Comparison of ENCODE assay signal across 9 mouse cellular contexts in the genomic region with DNA sequence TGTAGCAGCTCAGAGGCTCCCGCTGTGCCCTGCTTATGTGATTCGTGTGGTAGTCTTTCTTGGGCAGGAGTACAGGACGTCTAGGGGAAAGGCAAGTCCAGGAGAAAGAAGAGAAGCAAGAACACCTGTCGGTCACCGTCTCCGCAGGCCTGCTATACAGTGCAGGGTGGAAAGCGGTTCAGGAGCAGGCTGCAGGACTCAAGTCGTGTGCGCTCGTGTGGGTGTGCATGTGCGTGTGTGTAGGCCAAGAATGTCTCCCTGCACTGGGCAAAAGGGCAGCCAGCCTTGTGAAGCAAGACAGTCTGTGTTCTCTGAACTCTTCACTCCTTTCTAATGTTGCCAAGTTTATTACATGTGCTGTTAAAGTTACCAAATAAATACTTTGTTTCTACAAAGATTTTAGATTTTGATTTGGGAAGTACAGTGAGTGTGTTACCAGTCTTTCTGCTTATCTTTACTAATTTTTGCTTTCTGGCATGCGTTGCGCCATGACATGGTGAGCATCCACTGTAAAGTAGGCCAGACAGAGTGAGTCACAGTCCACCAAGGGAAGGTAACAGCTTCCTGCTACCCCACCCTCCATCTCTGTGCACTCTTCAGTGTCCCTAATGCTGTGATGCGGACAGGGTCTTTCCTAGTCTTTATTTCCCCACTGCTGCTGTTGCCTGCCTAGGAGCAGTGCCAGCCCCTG.
DNase-seq lines count a peak whose midpoint lies in the region; ATAC-seq and TF ChIP-seq lines count a peak whose summit lies in the region.
"Had no signal": no experiment of that assay in that cellular context is flagged by ENCODE, and none has a peak within 500 bp of the region (broad histone marks: within the 10 kb centered on the region; RNA-seq: fewer than 3 reads in every experiment).

No protein-coding gene starts in this region.

- peak; percentile 66 for DNase-seq in gastrocnemius, adult 2 months
- no peak for DNase-seq in gastrocnemius, postnatal 10 days
- peak; percentile 83 for DNase-seq in gonadal fat pad, adult 2 months (ENCODE audit: low read depth)
- DNase-seq in kidney, postnatal 36 days, result peak; percentile 73 to 78
- DNase-seq in cerebellum, adult 8-10 months, result no peak

- no peaks in the 10 kb centered on the region for H3K36me3 ChIP-seq in neural tube, embryonic 13.5 days
- H3K36me3 ChIP-seq in neural tube, embryonic 15.5 days, result no peaks in the 10 kb centered on the region
- H3K36me3 ChIP-seq in forebrain, embryonic 15.5 days, result no peaks in the 10 kb centered on the region

- H3K4me3 ChIP-seq in gastrocnemius, adult 2 months, result no peak overlapping the region
- no peak overlapping the region for H3K4me3 ChIP-seq in neural tube, embryonic 13.5 days
- H3K4me3 ChIP-seq in neural tube, embryonic 15.5 days (replicated peaks), result no peak overlapping the region
- no peak overlapping the region for H3K4me3 ChIP-seq in forebrain, embryonic 15.5 days

- peak overlapping the region; percentile 80 for H3K27ac ChIP-seq in gastrocnemius, adult 2 months
- no peak overlapping the region; the same call in 1 of the 2 replicates for H3K27ac ChIP-seq in neural tube, embryonic 13.5 days (replicated peaks)
- no peak overlapping the region for H3K27ac ChIP-seq in neural tube, embryonic 15.5 days (replicated peaks)
- H3K27ac ChIP-seq in forebrain, embryonic 15.5 days (replicated peaks), result no peak overlapping the region

- WGBS in neural tube, embryonic 13.5 days, result 91% methylated on average over 14 of the region's 14 CpGs
- WGBS in neural tube, embryonic 15.5 days, result 91% methylated on average over 14 of the region's 14 CpGs
- 92% methylated on average over 14 of the region's 14 CpGs for WGBS in forebrain, embryonic 15.5 days

- no peaks in the 10 kb centered on the region for H3K9me3 ChIP-seq in neural tube, embryonic 13.5 days
- H3K9me3 ChIP-seq in neural tube, embryonic 15.5 days (replicated peaks), result no peaks in the 10 kb centered on the region
- H3K9me3 ChIP-seq in forebrain, embryonic 15.5 days, result no peaks in the 10 kb centered on the region

- no peaks in the 10 kb centered on the region for H3K27me3 ChIP-seq in neural tube, embryonic 13.5 days
- H3K27me3 ChIP-seq in neural tube, embryonic 15.5 days (replicated peaks), result no peaks in the 10 kb centered on the region
- no peaks in the 10 kb centered on the region for H3K27me3 ChIP-seq in forebrain, embryonic 15.5 days
- H3K27me3 ChIP-seq: CH12.LX had no signal

- no peak overlapping the region for H3K9ac ChIP-seq in neural tube, embryonic 13.5 days
- no peak overlapping the region for H3K9ac ChIP-seq in neural tube, embryonic 15.5 days (replicated peaks)
- H3K9ac ChIP-seq in forebrain, embryonic 15.5 days (replicated peaks), result no peak overlapping the region

- intact Hi-C loops in gastrocnemius, adult 2 months (cut with DNase I), result loop anchor here (5.0 kb wide), 1 partner anchor 130 kb away; no protein-coding TSS in a partner anchor

- no peak overlapping the region for H3K4me2 ChIP-seq in neural tube, embryonic 13.5 days
- no peak overlapping the region for H3K4me2 ChIP-seq in neural tube, embryonic 15.5 days
- H3K4me2 ChIP-seq in forebrain, embryonic 15.5 days (replicated peaks), result no peak overlapping the region

- peaks cover 29% of the 10 kb centered on the region for H3K4me1 ChIP-seq in neural tube, embryonic 13.5 days (replicated peaks)
- peaks cover 25% of the 10 kb centered on the region for H3K4me1 ChIP-seq in neural tube, embryonic 15.5 days
- peaks cover 7% of the 10 kb centered on the region; the same call in 1 of the 2 replicates for H3K4me1 ChIP-seq in forebrain, embryonic 15.5 days

- TF ChIP-seq CTCF in gastrocnemius, adult 2 months (IDR thresholded peaks at IDR 0.05), result no peak

- 0 out of 2 replicates have a peak, but pooled peaks have one; percentile 17 for ATAC-seq in neural tube, embryonic 13.5 days (ENCODE audit: low read depth)
- no peak for ATAC-seq in neural tube, embryonic 15.5 days (ENCODE audit: low FRiP score)
- ATAC-seq in forebrain, embryonic 15.5 days (replicated peaks), result no peak

Comparison
In these comparisons a context has a peak if more than half of its experiments do, and no peak if none do; other contexts are left out.
1. DNase-seq: peak in gastrocnemius, adult 2 months (single experiment), gonadal fat pad, adult 2 months (single experiment) and kidney, postnatal 36 days (2 of 2); none in gastrocnemius, postnatal 10 days (single experiment) and cerebellum, adult 8-10 months (single experiment).